Mouse (Mus musculus) liver, embryonic 14.5 days (tissue): Measurements from ENCODE around the gene Prl7a2.

ENCODE experiments used
- CTCF ChIP-seq: IDR thresholded peaks from 2 replicates; pipeline ENCODE4 v1.5.1; 2016; ENCODE audit warnings: antibody characterized with exemption, low read depth, control low read depth
- EP300 ChIP-seq: IDR thresholded peaks from 2 replicates; pipeline ENCODE4 v1.6.1; 2016; ENCODE audit warnings: antibody characterized with exemption, low read depth

GRCm38 (mm10) chr13:27660747-27661146, 7.1 kb downstream of the Prl7a2 start:
- TF ChIP-seq CTCF (no peak), EP300 (no peak)
